Mouse (Mus musculus) gastrocnemius, postnatal 4 days (tissue): ENCODE measurements at regions not wholly inside any gene's neighbourhood (a gene's known extent, or its start where the extent isn't known, plus 50 kb on each side); places are given as distances from the start of the nearest gene placed in this dataset.

Experiments used
- DNase-seq, 2 experiments: peaks; one replicate each; pipeline ENCODE4 v3.0.0; 2021 to 2022; ENCODE audit warnings: low spot score in 2 of 2, mixed read lengths in 2 of 2

DNA sequence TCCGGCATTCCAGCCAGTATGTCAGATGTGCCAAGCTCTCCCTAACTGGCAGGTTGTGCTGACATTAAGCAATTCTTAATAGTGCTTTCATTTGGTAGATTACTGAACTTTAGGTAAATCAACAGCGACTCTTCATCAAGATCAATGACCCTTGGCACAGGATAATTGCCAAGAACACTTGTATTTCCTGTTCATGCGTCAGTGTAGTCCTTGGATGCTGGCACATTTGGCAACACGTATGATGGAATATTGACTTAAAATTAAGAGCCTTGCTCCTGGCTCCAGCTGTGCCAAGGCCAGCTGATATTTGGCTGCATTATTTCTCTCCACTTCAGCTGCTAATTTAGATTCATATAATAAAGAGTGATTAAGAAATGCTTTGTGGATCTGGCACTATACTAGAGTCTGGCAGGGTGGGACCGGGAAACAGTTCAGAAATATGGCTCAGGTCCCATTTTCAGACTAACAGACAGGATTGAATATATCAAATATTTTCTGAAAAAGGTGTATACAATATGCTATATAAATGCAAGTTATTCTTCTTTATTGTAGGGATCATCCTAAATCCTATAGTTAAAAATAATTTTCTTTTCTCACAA, 365.5 kb downstream of the Mllt3 start:
- DNase-seq = no peak

DNA sequence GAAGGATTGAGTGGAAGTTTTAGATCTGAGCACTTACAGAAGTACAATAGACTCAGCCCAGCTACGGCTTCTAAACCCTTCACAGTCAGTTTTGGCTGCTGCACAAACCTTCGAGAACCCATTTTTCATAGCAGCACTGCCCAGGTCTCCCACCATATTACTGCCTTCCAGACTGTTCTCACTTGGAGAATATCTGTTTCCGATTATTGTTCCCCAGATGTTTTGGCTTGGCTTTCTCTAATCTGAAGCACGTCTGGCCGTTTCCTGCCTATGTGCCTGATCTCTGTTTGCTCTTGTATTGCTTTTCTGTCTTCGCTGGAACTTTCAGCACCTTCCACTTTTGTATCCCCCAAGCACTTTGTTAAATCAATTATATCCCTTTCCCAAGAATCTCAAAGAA, 368.0 kb downstream of the Mllt3 start:
- no peak for DNase-seq

DNA sequence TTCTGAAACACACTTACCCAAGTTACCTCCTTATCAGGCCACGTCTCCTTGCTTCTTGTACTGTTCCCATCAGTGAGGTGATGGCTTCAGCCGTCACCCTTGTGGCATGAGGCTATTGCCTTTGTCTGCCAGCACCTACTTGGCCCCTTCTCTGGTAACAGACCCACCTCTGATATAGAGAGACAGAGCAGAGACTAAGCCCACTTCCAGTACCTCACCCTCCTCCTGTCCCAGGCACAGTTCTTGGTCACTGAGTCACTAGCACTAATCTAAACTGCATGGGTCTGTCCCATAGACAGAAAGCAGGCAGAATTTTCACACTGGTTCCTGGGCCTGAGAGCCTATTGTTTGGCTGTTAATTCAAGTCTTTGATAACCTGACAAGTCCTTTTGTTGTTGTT, 370.3 kb downstream of the Mllt3 start:
- DNase-seq = no peak

DNA sequence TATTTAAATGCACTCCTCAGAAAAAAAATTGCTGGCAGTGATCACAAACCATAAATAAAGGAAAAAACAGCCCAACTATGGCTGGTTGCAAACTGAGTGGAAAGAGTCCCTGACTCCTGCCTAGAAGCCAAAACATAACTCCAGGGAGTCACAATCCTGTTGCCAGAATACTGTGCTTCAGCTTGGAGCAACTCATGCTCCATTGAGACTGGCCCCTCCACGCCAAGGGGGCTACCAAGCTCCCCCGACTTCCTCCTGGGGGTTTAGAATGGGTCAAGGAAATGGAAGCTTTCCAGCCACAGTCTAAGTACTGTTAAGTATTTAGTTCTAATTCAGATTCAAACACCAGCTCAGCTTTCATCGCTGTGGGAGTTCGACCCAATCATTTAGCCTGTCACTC, 374.8 kb downstream of the Mllt3 start:
- DNase-seq = no peak

GRCm38 (mm10) chr4:87657855-87658254, 375.3 kb downstream of the Mllt3 start:
- DNase-seq = no peak

DNA sequence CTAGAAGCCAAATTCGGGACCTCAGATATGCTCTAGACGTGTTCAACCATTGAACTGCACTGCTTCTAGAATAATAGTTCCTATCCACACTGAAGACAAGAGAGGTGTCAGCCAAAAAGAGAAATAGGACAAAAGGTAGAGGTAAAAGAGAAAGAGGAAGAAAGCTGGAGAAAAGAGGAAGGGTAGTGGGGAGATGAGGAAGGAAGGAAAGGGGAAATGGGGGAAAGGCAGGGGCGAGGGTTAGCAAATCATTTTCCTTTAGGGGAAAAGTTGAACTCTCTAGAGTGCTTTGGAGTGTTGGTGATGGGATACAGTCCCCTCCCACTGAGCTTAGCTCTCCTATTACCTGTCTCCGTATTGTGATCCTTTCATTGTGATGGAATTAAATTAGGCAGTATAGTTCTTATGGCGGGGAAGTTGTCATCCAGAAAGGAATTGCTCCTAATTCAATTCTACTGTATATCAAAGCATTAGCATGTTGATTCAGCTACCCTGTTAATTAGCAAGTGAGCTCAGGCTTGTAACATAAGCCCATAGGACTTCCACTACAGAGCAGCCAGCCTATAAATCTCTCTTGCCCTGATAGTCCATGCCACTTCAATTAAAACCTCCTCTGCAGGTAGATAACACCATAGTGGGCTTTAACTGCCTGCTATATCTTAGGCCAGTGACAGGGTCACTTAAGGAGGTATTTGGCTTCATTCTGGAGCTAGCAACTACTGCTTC, 379.6 kb downstream of the Mllt3 start:
- DNase-seq = no peak

DNA sequence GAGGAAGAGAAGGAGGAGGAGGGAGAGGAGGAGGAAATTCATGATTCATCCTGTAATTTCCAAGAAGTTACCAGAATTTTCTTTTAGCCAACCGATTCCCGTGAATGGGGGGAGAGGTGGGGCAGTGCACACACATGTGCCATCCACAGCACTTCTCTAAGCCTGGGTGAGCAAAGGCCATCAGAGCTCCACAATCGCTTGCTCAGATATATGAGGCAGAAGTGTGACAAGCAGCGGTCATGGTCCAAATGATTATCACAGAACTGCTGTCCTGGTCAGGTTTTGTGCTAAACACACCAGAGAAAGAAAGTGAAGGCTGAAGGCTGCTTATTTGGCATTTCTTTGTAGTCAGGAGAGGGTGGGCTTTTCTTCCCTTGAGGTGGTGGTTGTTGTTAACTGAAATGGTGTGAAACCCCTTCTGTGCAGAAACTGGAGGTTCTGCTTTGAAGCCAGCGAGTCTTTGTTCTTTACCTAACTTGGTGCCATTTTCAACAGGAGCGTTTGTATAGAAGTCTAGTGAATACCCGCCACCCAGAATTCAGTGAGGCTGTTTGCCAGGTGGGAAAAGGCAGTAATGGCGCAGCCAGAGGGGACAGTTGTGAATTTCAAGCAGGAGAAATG, 380.7 kb downstream of the Mllt3 start:
- DNase-seq = no peak

DNA sequence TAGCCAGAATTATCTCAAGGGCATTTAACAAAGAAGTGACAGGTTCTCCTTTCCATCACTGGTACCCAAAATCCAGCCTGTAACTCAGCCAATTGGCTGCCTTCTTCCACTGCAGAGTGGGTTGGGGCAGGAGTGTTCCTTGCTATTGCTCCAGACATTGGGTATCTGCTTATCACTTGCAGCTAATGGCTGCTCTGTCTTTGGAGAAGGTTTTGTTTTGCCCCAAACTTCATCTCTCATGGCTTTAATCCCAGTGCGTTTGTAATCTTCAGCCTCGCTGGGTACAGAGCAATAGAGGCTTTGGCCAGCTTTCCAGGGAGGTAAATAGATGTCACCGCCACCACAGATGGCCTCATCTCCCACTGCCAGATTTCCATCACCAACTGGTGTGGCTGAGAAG, 381.9 kb downstream of the Mllt3 start:
- DNase-seq = no peak

DNA sequence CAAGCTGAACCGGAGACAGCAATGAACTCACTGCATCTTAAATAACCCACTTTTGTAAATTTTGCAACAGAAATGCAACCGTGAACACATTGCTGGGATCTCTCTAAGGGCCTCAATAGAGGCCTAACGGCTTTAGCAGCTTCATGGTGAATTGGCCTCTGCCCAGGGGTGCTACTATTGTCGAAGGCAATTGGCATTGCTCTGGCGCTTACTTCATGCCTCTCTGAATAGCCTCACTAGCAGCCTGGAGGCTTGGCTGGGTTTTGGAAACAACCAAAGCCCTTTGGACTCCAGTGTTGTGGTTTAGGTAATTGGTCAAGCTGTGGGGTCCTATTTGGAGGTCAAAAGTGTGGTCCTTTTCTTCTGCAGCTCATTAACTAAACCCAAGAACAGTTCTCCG, 382.3 kb downstream of the Mllt3 start:
- DNase-seq = no peak

GRCm38 (mm10) chr4:87650393-87650792, 382.8 kb downstream of the Mllt3 start:
- DNase-seq = no peak

- no peak for DNase-seq
Measured at GRCm38 (mm10) chr4:87648919-87649318, 384.2 kb downstream of the Mllt3 start.

DNA sequence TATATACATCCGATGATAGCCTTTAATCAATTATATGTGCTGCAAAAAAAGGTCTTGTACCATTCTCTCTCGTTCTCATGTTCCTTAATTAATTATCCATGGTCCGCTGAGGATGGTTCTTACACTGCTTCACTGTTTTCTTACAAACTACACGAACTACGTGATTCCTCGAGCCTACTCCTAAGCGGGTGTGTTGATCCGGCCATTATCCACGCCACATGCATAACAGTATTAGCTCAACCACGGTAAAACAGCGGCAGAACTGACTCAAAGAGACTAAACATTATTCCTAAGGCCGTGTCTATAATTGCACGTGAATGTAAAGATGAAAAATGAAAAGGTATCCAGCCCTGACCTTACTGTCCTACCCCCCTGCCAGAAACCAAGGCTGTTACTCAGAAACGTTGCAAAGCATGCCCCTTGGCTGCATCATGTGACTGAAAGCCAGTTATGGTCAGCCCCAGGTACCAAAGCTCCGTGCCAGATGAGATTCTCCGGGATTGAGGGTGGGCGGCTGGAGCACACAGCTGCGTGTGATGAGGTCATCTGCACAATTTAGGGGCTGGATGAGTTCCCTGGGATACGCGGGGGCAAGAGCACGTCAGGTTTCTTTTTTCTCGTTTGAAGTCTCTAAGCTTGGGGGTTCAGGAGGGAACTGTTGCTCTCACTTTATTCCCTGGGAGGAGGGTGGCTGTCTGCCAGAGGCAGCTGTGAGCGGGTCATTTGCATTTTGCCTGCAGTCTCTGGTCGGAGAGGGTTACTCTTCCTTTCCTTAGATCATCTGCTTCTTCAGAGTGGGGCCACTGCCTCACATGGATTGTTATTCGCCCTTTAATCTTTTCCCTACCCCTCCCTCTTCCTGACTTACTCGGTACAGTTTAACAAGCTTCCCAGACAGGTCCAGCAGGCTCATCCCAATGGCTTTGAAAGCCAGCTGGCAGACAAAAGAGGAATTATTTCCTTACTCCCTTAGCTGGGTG, 384.9 kb downstream of the Mllt3 start:
- peak in 1 of 2 experiments; percentile 50 for DNase-seq

GRCm38 (mm10) chr4:87642002-87642401, 391.2 kb downstream of the Mllt3 start:
- DNase-seq = no peak

DNA sequence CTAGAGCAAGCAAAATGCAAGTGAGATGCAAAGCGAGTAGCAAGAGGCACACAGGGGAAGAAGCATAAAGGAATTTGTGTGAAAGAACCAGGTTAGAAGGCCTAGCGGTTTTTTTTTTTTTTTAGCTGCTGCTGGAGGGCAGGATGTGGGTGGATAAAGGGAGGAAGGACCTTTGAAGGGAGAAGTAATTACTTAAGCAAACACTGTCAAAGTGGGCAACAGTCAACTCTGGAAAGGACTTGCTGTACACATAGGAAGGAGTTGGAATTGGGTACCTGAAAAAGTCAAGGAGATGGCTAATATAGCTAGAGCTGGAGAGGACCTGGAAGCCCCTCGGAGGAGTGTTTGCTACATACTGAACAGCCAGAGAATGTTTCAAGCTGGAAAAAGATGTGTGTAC, 391.6 kb downstream of the Mllt3 start:
- DNase-seq = no peak

DNA sequence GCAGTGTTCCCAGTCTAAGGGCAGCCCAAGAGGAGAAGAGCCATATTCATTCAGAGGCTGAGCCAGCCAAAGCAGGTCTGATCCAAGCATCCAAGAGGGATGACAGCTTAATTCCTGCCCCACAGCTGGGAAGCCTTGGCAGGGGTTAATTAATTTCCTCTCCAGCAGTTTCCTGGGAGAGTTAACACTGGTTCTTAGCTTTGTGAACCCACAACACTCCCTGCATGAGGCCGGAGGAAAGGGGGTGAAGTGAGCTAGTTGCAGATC, 394.9 kb downstream of the Mllt3 start:
- DNase-seq = no peak

GRCm38 (mm10) chr4:87637629-87638379, 395.4 kb downstream of the Mllt3 start:
- DNase-seq = no peak

DNA sequence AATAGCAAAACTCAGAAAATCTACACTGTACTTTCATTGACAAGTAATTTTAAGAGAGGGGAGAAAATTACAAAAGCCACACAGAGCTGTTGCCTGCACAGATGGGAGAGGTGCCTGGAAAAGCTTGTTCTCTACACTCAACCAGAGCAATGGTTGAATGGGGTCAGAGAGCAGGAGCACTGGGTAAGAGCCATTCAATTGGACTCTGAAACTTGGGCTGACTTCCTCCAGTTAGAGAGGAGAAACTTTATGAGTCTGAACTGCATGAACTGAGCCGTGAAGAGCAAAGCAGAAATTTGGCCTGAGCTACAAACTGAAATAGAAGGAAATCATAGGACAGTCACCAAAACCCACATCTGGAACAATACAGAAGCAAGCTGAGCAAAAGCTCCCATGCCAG, 380.8 kb upstream of the Slc24a2 start:
- no peak for DNase-seq

DNA sequence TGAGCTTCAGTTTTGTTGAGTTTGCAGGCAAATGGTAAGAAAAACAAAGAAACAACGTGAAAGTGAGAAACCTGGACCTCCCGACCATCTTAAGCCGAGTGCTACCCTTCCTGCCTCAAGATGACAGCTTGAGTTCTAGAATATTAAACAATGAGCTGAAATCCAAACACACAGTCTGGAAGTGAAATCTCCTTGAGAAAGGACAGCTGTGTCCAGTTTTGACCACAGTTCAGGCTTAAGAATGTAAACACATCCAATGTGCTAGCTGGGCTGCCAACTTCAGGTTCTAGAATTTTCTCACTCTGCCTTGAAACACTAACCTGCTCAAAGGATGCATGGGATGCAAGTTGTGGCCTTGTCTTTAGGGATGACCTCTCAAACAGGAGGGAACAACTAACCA, 363.4 kb upstream of the Slc24a2 start:
- DNase-seq = no peak

DNA sequence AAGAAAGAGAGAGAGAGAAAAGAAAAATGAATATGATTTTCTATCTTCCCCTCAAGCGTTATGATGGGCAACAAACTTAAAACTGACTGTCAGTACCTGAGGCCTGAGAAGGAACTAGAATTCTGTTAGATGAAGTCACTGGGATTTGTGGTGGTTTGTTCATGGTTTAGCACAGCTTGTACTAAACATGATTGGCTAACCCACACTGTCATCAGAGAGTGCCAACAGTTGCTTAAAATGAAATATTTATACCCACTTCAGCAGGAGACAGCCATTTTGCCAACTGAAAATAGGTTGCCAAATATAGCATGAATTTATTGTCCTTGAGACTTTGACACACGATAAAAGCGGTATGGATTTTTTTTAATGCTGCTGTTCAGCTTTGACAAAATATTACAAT, 360.5 kb upstream of the Slc24a2 start:
- DNase-seq = no peak

GRCm38 (mm10) chr4:87578164-87578563, 347.9 kb upstream of the Slc24a2 start:
- no peak for DNase-seq

- DNase-seq = no peak
Measured at GRCm38 (mm10) chr4:87570950-87571349, 340.7 kb upstream of the Slc24a2 start.
